Comparison of ENCODE assay signal across 11 mouse cellular contexts in the genomic region with DNA sequence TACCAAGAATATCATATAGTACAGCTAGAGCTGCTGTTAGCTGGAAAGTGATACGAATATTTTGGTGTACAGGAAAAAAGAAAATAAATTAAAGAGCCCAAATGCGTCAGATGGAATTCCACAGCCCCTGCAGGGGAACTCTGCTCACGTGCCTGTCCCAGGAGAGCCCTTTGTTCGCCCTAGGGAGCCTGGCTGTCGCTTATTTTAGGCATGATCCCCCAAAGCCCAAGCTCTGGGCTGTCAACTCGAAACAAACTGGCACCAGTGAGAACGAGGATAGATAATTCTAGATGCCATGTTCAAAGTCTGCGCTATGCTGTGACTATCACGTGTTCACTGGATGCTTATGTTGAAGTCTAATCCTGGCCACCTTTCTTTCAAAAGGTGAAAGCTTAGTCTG. TPM values are rescaled to one million over a fixed set of nuclear protein-coding genes. Genes with fewer than 3 reads are reported as not detected.
DNase-seq lines count a peak whose midpoint lies in the region; ATAC-seq and TF ChIP-seq lines count a peak whose summit lies in the region.
"Had no signal": no experiment of that assay in that cellular context is flagged by ENCODE, and none has a peak within 500 bp of the region (broad histone marks: within the 10 kb centered on the region; RNA-seq: fewer than 3 reads in every experiment).

No protein-coding gene starts in this region.

- H3K27ac ChIP-seq in heart, embryonic 13.5 days (replicated peaks) = no peak overlapping the region
- H3K27ac ChIP-seq in cortical plate, adult 2 months (ENCODE audit: insufficient read depth, low read length) = no peak overlapping the region
- H3K27ac ChIP-seq in forebrain, embryonic 15.5 days (replicated peaks) = peak overlapping the region; percentile 73
- peak overlapping the region; percentile 66 for H3K27ac ChIP-seq in midbrain, embryonic 14.5 days (replicated peaks; ENCODE audit: low read depth, low read length)

- no peak for DNase-seq in heart, adult 18-20 months
- peak; percentile 65 for DNase-seq in midbrain, embryonic 14.5 days
- DNase-seq in lung, postnatal 10 days = no peak
- no peak for DNase-seq in thymus, postnatal 10 days (ENCODE audit: low spot score in 2 of 2)
- no peak for DNase-seq in frontal cortex, postnatal 10 days (ENCODE audit: low spot score in 2 of 2)
- DNase-seq: kidney, adult 9 months; liver, postnatal 0 days; thymus, postnatal 36 days had no signal

- TF ChIP-seq POLR2A in cortical plate, adult 2 months (IDR thresholded peaks at IDR 0.05; ENCODE audit: extremely low read depth, insufficient read depth, low read length) = no peak

- peak overlapping the region; percentile 58 for H3K4me3 ChIP-seq in heart, embryonic 13.5 days
- H3K4me3 ChIP-seq in cortical plate, adult 2 months (ENCODE audit: insufficient read depth, low read length) = peak overlapping the region; percentile 57; the same call in 1 of the 2 replicates
- H3K4me3 ChIP-seq in forebrain, embryonic 15.5 days = peak overlapping the region; percentile 58
- peak overlapping the region; percentile 58 for H3K4me3 ChIP-seq in midbrain, embryonic 14.5 days (replicated peaks; ENCODE audit: low read depth, low read length)

- peak overlapping the region; percentile 86 for H3K4me2 ChIP-seq in heart, embryonic 13.5 days
- H3K4me2 ChIP-seq in forebrain, embryonic 15.5 days (replicated peaks) = peak overlapping the region; percentile 93
- H3K4me2 ChIP-seq in midbrain, embryonic 14.5 days (ENCODE audit: low read length) = peak overlapping the region; percentile 99

- H3K9me3 ChIP-seq in heart, embryonic 13.5 days = no peaks in the 10 kb centered on the region
- H3K9me3 ChIP-seq in forebrain, embryonic 15.5 days = no peaks in the 10 kb centered on the region
- H3K9me3 ChIP-seq in midbrain, embryonic 14.5 days (ENCODE audit: control insufficient read depth, low read length) = no peaks in the 10 kb centered on the region

- peaks cover 69% of the 10 kb centered on the region for H3K27me3 ChIP-seq in heart, embryonic 13.5 days (replicated peaks)
- H3K27me3 ChIP-seq in forebrain, embryonic 15.5 days = no peaks in the 10 kb centered on the region
- H3K27me3 ChIP-seq in midbrain, embryonic 14.5 days (ENCODE audit: control insufficient read depth, insufficient read depth, low read length) = peaks cover 22% of the 10 kb centered on the region

- no peak for ATAC-seq in heart, embryonic 13.5 days (ENCODE audit: extremely low read depth, insufficient number of reproducible peaks, low FRiP score, low TSS enrichment)
- ATAC-seq in forebrain, embryonic 15.5 days (replicated peaks) = 0 out of 2 replicates have a peak, but pooled peaks have one; percentile 1
- no peak for ATAC-seq in midbrain, embryonic 14.5 days (ENCODE audit: low FRiP score, low TSS enrichment)
- ATAC-seq: liver, postnatal 0 days had no signal

- no peaks in the 10 kb centered on the region for H3K36me3 ChIP-seq in heart, embryonic 13.5 days
- H3K36me3 ChIP-seq in forebrain, embryonic 15.5 days = no peaks in the 10 kb centered on the region
- no peaks in the 10 kb centered on the region for H3K36me3 ChIP-seq in midbrain, embryonic 14.5 days (ENCODE audit: control insufficient read depth, insufficient read depth, low read length)

- no peak overlapping the region for H3K9ac ChIP-seq in heart, embryonic 13.5 days
- peak overlapping the region; percentile 23; the same call in 1 of the 2 replicates for H3K9ac ChIP-seq in forebrain, embryonic 15.5 days (replicated peaks)
- H3K9ac ChIP-seq in midbrain, embryonic 14.5 days (replicated peaks; ENCODE audit: low read length) = 0 out of 2 replicates have a peak overlapping the region, but pooled peaks have one; percentile 23
- H3K9ac ChIP-seq: liver, postnatal 0 days had no signal

- H3K4me1 ChIP-seq in heart, embryonic 13.5 days = peaks cover 51% of the 10 kb centered on the region
- peaks cover 5% of the 10 kb centered on the region; the same call in 1 of the 2 replicates for H3K4me1 ChIP-seq in cortical plate, adult 2 months (ENCODE audit: control insufficient read depth, insufficient read depth, low read length)
- peaks cover 47% of the 10 kb centered on the region for H3K4me1 ChIP-seq in forebrain, embryonic 15.5 days
- peaks cover 41% of the 10 kb centered on the region for H3K4me1 ChIP-seq in midbrain, embryonic 14.5 days (ENCODE audit: control insufficient read depth, insufficient read depth, low read length)

- 5% methylated on average over 9 of the region's 9 CpGs for whole genome bisulfite sequencing in heart, embryonic 13.5 days
- under 1% methylated on average over 9 of the region's 9 CpGs for WGBS in forebrain, embryonic 15.5 days
- 5% methylated on average over 9 of the region's 9 CpGs for WGBS in midbrain, embryonic 14.5 days

- no peak for TF ChIP-seq CTCF in cortical plate, adult 2 months (IDR thresholded peaks at IDR 0.05; ENCODE audit: extremely low read depth, insufficient read depth, low read length)

RNA-seq across cellular contexts. Expression of a gene that starts 0.9 kb away (rescaled TPM):
- polyA plus RNA-seq in heart, embryonic 13.5 days (2015; fragmentation: Nextera tagmentation; extraction: Ambion mirVana) = 0.13 and 0.15 TPM in 2 replicates
- total RNA-seq in heart, adult 18-20 months (2021) = 1 to 10 TPM; 1.0 to 1.2 TPM
- polyA plus RNA-seq in cortical plate, adult 2 months (2012; rRNA removed) = 80.3 and 82.8 TPM in 2 replicates
- polyA plus RNA-seq in forebrain, embryonic 15.5 days (2015; fragmentation: Nextera tagmentation; extraction: Ambion mirVana) = 9.6 and 10.1 TPM in 2 replicates
- polyA plus RNA-seq in midbrain, embryonic 14.5 days (2014; fragmentation: Nextera tagmentation; extraction: Ambion mirVana) = 5.0 and 8.3 TPM in 2 replicates

Comparison
In these comparisons a context has a peak if more than half of its experiments do, and no peak if none do; other contexts are left out.
1. H3K27ac ChIP-seq: peak in forebrain, embryonic 15.5 days (single experiment) and midbrain, embryonic 14.5 days (single experiment); none in heart, embryonic 13.5 days (single experiment) and cortical plate, adult 2 months (single experiment).
2. Peak in every context shown above with its lines, with median percentiles within 50 percentile points of each other: H3K4me2 ChIP-seq and H3K4me3 ChIP-seq.